Mouse (Mus musculus) layer of hippocampus, postnatal 14 days (tissue): Measurements from ENCODE around the gene Ereg. TPM values are rescaled to one million over a fixed set of nuclear protein-coding genes. Genes with fewer than 3 reads are reported as not detected.

Experiments
- DNase-seq, 2 experiments: peaks; one replicate each; pipeline ENCODE4 v3.0.0; 2021 to 2022; ENCODE audit warnings: low spot score in 2 of 2, mixed read lengths in 1 of 2
- total RNA-seq, 2 experiments: library from RNA; stranded (reverse); gene quantifications; 2 replicates each; pipeline ENCODE4 v1.2.3; 2021

Ereg gene
- total RNA-seq, 2 experiments from 2014 or later, result not detected

GRCm38 (mm10) chr5:91110023-91110670, 35.7 kb downstream of the Ereg start:
- no peak for DNase-seq

- DNase-seq, result no peak
Observed at GRCm38 (mm10) chr5:91111019-91111418, 36.6 kb downstream of the Ereg start.

- DNase-seq, result no peak
Observed at GRCm38 (mm10) chr5:91113967-91114366, 39.5 kb downstream of the Ereg start.

- no peak for DNase-seq
Observed at GRCm38 (mm10) chr5:91114574-91114973, 40.2 kb downstream of the Ereg start.

- DNase-seq, result no peak
Observed at GRCm38 (mm10) chr5:91118618-91119017, 44.2 kb downstream of the Ereg start.

GRCm38 (mm10) chr5:91123404-91123803, 49.0 kb downstream of the Ereg start:
- DNase-seq, result no peak

- DNase-seq, result no peak
Observed at GRCm38 (mm10) chr5:91124140-91124539, 49.7 kb downstream of the Ereg start.

- no peak for DNase-seq
Observed at GRCm38 (mm10) chr5:91126623-91127022, 52.2 kb downstream of the Ereg start.

- DNase-seq, result no peak
Observed at GRCm38 (mm10) chr5:91134961-91135360, 60.5 kb downstream of the Ereg start.

- DNase-seq, result no peak
Observed at GRCm38 (mm10) chr5:91138970-91139369, 64.5 kb downstream of the Ereg start.

GRCm38 (mm10) chr5:91139446-91139873, 65.0 kb downstream of the Ereg start, which contains the start of gene Areg:
Gene Areg, plus strand, starts transcription at chr5:91139599.
- DNase-seq, result peak; percentile 8 to 27

GRCm38 (mm10) chr5:91140896-91141448, 66.5 kb downstream of the Ereg start:
- DNase-seq, result no peak

Other genes starting within 250 kb of the Ereg start
- under 1 TPM; 0.46 to 0.83 TPM for gene Cxcl1, start 183.4 kb upstream of the Ereg start, total RNA-seq
- not detected for gene Cxcl2, start 170.8 kb upstream of the Ereg start, total RNA-seq
- gene Mthfd2l, start 143.5 kb upstream of the Ereg start, total RNA-seq, result 10 to 100 TPM; 16.8 to 18.0 TPM
- under 1 TPM in 1 of 2 experiments, not detected in 1; 0.60 TPM for gene Epgn, start 47.2 kb upstream of the Ereg start, total RNA-seq
- gene Areg, start 65.0 kb downstream of the Ereg start, total RNA-seq, result under 1 TPM in 1 of 2 experiments, not detected in 1; 0.37 TPM